Mouse (Mus musculus) MEL (cell line): Measurements from ENCODE around the gene Chst15.

Source experiments
- EP300 ChIP-seq, 2 experiments: IDR thresholded peaks; 2 replicates each; pipeline ENCODE4 v1.6.1; 2011; ENCODE audit warnings: improper control_type of control experiment in 2 of 2, low read length in 2 of 2, low read depth in 1 of 2, mild to moderate bottlenecking in 1 of 2
- GABPA ChIP-seq: IDR thresholded peaks from 2 replicates; pipeline ENCODE4 v1.6.1; 2012; ENCODE audit warnings: low read depth, mild to moderate bottlenecking, inconsistent platforms, low read length, improper control_type of control experiment, moderate library complexity
- SMC3 ChIP-seq: IDR thresholded peaks from 2 replicates; pipeline ENCODE4 v1.6.1; 2011; ENCODE audit warnings: low read depth, low read length, improper control_type of control experiment

DNA sequence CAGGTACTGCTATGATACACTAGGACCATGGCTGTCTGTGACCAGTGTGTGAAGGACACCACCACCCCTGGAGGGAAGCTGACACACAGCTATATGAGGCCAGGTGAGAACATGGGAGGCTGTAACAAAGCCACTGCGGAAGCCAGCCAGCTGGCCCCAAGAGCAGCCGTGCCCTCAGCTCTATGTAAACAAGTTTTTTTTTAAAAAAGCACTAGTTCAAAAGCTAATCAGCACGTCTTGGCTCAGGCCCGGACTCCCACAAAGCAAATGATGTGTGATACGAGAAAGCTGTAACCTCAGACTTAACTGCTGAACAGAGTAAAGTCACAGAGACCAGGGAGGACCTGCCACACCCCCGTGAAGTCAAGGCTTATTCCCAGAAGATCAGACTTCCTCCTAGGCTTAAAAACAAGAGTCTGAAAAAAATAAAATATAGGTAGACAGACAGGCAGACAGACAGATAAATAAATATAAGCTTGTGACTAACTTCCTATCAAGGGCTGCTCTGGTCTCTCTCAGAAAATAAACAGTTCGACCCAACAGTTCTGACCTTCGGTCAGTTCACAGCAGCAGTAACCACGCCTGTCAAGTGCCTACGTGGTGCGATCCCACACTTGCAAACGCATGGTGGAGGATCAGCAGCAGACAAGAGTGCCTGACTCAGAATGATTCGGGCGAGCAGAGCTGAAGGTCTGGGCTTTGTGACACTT is 30.2 kb downstream of the Chst15 start:
- TF ChIP-seq GABPA (no peak), SMC3 (no peak), EP300 (IDR thresholded peaks at IDR 0.05; ENCODE audit: low read depth in 1 of 2, low read length in 2 of 2) (no peak)
